Mouse (Mus musculus) embryonic facial prominence, embryonic 15.5 days (tissue): ENCODE measurements around the gene Edem1. TPM values are rescaled to one million over a fixed set of nuclear protein-coding genes. Genes with fewer than 3 reads are reported as not detected.

Experiments used
- ATAC-seq: fragments of 200-750 bp; cut with Nextera tagmentation; 2 replicates; pipeline ENCODE4 v1.8.0; 2017; ENCODE audit warnings: low read depth, moderate TSS enrichment; ENCODE audit not compliant: insufficient number of reproducible peaks, low FRiP score, low TSS enrichment
- H3K27ac ChIP-seq: fragments of 300-500 bp; sonication (generic); replicated peaks from 2 replicates; pipeline ENCODE4 v1.5.1; 2015; ENCODE audit warnings: mild to moderate bottlenecking, inconsistent platforms
- H3K27me3 ChIP-seq: fragments of 300-500 bp; sonication (generic); 2 replicates; pipeline ENCODE4 v1.6.1; 2015; ENCODE audit warnings: inconsistent platforms
- H3K36me3 ChIP-seq: fragments of 300-500 bp; sonication (generic); 2 replicates; pipeline ENCODE4 v1.6.1; 2015; ENCODE audit warnings: mild to moderate bottlenecking, inconsistent platforms
- H3K4me1 ChIP-seq: fragments of 300-500 bp; sonication (generic); 2 replicates; pipeline ENCODE4 v1.6.1; 2015; ENCODE audit warnings: inconsistent platforms
- H3K4me2 ChIP-seq: fragments of 300-500 bp; sonication (generic); replicated peaks from 2 replicates; pipeline ENCODE4 v1.6.1; 2015; ENCODE audit warnings: mild to moderate bottlenecking, inconsistent platforms
- H3K4me3 ChIP-seq: fragments of 300-500 bp; sonication (generic); replicated peaks from 2 replicates; pipeline ENCODE4 v1.5.1; 2015; ENCODE audit warnings: mild to moderate bottlenecking, inconsistent platforms
- H3K9ac ChIP-seq: fragments of 300-500 bp; sonication (generic); 2 replicates; pipeline ENCODE4 v1.6.1; 2015; ENCODE audit warnings: inconsistent platforms
- H3K9me3 ChIP-seq: fragments of 300-500 bp; sonication (generic); replicated peaks from 2 replicates; pipeline ENCODE4 v1.6.1; 2016; ENCODE audit warnings: inconsistent platforms
- WGBS: fragments of 180-500 bp; shearing (Covaris S2); methylation state at CpG from one replicate; pipeline ENCODE4 v1.1.7; 2015; 5-methylcytosine and 5-hydroxymethylcytosine counted together
- polyA plus RNA-seq: library from polyadenylated mRNA; unstranded; fragments of >200 nt; fragmentation: Nextera tagmentation; extraction: Ambion mirVana; gene quantifications from 2 replicates; pipeline ENCODE4 v1.2.1, GENCODE M21; 2015

Edem1 gene
- polyA plus RNA-seq, 1 experiment from 2014 or later: 20.8 TPM

DNA sequence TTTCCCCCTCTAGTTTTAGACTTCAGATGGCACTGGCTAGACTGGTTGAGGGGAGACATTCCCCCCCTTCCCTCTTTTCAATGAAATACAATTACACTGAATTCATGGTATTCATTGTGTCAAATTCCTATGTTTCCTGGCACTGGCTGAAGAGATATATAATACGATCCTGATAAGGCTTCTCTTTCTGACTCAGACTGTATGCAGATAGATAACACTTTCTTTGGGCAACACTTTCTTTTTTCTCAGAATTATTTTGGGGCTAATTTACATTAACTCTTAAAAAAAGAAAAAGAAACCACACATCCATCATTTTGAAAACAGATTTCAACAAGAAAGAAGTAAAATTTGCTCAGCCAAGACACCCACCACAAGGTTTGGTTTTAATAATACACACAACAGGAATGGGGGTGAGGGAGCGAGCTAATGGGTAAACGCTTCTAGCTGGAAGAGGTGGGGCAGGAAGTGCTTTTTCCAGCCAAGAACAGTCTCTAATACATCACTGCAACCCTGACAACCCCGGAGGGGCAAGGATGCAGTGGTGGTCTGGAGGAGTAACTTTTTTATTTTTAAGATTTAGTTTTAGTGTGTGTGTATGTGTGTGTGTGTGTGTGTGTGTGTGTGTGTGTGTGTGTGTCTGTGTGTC lies 52.0 kb downstream of the Edem1 start:
- WGBS: 55% methylated on average over 4 of the region's 4 CpGs
- Histone ChIP-seq H3K9me3 (0 out of 2 replicates have a peak, but pooled peaks cover 2% of the 10 kb centered on the region), H3K27ac (no peak overlapping the region), H3K4me2 (no peak overlapping the region), H3K9ac (no peak overlapping the region), H3K4me3 (no peak overlapping the region), H3K36me3 (no peaks in the 10 kb centered on the region), H3K4me1 (0 out of 2 replicates have a peak, but pooled peaks cover 5% of the 10 kb centered on the region), H3K27me3 (no peaks in the 10 kb centered on the region)
- no peak for ATAC-seq

DNA sequence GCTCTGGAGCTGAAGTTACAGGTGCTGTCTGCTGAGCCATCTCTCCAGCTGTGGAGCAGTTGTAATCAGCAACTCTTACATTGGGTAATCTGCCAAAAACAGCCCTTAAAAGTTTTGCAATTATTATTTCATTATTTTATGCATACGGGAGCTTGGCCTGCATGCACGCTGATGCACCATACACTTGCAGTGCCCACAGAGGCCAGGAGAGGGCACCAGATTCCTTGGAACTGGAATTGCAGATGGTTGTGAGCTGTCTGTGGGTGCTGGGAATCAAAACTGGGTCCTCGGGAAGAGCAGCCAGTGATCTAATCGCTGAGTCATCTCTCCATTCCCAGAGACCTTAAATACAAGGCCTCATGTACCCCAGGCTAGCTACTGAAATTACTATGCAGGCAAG lies 52.6 kb downstream of the Edem1 start:
- H3K36me3 ChIP-seq: no peaks in the 10 kb centered on the region
- no peaks in the 10 kb centered on the region for H3K4me1 ChIP-seq
- no peak for ATAC-seq
- H3K9ac ChIP-seq: no peak overlapping the region
- H3K9me3 ChIP-seq: 0 out of 2 replicates have a peak, but pooled peaks cover 2% of the 10 kb centered on the region
- 92% methylated on average over 4 of the region's 4 CpGs for WGBS
- no peak overlapping the region for H3K4me3 ChIP-seq
- no peak overlapping the region for H3K4me2 ChIP-seq
- no peaks in the 10 kb centered on the region for H3K27me3 ChIP-seq
- no peak overlapping the region for H3K27ac ChIP-seq

DNA sequence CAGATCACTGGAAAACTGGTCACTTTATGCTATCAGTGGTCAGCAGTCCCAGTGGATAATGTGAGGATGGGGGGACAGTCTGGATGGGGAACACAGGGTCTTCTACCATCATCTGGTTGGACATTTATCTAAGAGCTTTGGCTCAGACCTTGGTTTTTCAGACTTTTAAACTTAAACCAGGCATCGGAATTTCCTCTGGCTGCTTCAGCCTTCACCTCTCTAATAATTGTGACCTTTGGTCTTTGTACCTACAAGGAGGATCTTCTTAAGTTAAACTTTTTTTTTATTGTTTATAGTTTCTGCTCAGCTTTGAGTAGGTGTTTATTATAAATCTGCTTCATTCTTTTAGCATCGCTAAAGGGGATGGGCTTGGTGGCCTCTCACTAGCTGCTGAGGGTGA lies 55.4 kb downstream of the Edem1 start:
- 84% methylated on average over 2 of the region's 2 CpGs for WGBS
- no peaks in the 10 kb centered on the region for H3K27me3 ChIP-seq
- ATAC-seq: no peak
- no peak overlapping the region for H3K9ac ChIP-seq
- H3K9me3 ChIP-seq: 0 out of 2 replicates have a peak, but pooled peaks cover 2% of the 10 kb centered on the region
- no peak overlapping the region for H3K4me3 ChIP-seq
- H3K36me3 ChIP-seq: no peaks in the 10 kb centered on the region
- no peak overlapping the region for H3K27ac ChIP-seq
- H3K4me1 ChIP-seq: no peaks in the 10 kb centered on the region
- H3K4me2 ChIP-seq: no peak overlapping the region

DNA sequence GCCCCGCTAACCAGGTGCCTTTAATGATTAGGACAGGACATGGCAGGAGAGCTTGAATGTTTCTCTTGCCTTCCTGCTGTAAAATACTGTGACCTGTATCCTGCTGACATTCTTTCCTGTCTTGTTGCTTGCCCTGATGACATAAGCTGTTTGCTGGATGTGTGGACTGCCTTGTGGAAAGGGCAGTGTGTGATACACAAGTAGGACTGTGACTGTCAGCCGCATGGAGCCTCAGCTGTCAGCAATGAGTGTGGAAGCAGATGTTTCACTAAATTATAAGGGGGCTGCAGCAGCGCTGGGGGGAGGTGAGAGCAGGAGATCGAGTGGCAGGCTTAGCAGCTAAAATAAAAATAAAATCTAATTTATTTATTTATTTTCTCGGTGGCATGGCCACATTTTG lies 56.2 kb downstream of the Edem1 start:
- Histone ChIP-seq H3K4me3 (no peak overlapping the region), H3K9me3 (0 out of 2 replicates have a peak, but pooled peaks cover 2% of the 10 kb centered on the region), H3K4me2 (no peak overlapping the region), H3K36me3 (no peaks in the 10 kb centered on the region), H3K27me3 (no peaks in the 10 kb centered on the region), H3K9ac (no peak overlapping the region), H3K27ac (no peak overlapping the region), H3K4me1 (no peaks in the 10 kb centered on the region)
- WGBS: 53% methylated on average over 5 of the region's 5 CpGs
- ATAC-seq: no peak

DNA sequence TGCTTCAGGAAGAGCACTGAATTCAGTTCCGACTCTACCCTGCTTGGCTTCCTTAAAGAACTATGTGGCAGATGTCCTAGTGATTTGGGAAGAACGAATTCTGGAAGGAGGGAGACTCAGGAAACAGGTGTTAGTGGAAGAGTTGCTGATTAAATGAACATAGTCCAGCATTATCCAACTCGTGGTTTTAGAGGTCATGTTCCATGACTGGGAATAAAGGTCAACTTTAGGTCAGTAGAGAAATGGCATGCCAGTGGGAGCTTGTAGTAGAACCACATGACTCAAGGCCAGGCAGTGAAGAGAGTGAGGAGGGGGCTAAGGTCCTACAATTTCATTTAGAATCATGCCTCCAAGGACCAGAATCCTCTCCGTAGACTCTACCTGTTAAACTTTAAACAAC lies 57.9 kb downstream of the Edem1 start:
- no peak overlapping the region for H3K27ac ChIP-seq
- H3K4me3 ChIP-seq: no peak overlapping the region
- no peak overlapping the region for H3K4me2 ChIP-seq
- no peaks in the 10 kb centered on the region for H3K4me1 ChIP-seq
- H3K9me3 ChIP-seq: no peaks in the 10 kb centered on the region
- WGBS: 68% methylated on average over 4 of the region's 4 CpGs
- no peak overlapping the region for H3K9ac ChIP-seq
- no peaks in the 10 kb centered on the region for H3K27me3 ChIP-seq
- no peak for ATAC-seq
- H3K36me3 ChIP-seq: no peaks in the 10 kb centered on the region

DNA sequence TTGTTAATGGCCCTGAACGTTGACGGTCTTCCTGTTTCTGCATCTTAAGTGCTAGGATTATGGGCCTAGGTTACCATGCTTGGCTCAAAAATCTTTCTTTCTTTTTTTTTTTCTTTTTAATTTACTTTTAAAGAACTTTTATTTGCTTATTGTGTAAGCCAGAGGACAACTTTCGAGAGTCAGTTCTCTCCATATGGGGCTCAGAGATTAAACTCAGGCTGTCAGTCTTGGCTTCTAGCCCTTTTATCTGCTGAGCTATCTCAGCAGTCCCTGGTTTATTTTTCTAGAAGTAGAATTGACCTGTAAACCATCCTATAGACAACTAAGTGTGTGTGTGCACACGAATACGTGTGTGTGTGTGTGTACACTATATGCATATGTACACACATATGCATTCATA lies 64.1 kb downstream of the Edem1 start:
- Histone ChIP-seq H3K27ac (no peak overlapping the region), H3K4me2 (no peak overlapping the region), H3K4me3 (no peak overlapping the region), H3K9me3 (no peaks in the 10 kb centered on the region), H3K36me3 (no peaks in the 10 kb centered on the region), H3K27me3 (no peaks in the 10 kb centered on the region), H3K4me1 (no peaks in the 10 kb centered on the region), H3K9ac (no peak overlapping the region)
- ATAC-seq: no peak
- 82% methylated on average over 5 of the region's 5 CpGs for WGBS

DNA sequence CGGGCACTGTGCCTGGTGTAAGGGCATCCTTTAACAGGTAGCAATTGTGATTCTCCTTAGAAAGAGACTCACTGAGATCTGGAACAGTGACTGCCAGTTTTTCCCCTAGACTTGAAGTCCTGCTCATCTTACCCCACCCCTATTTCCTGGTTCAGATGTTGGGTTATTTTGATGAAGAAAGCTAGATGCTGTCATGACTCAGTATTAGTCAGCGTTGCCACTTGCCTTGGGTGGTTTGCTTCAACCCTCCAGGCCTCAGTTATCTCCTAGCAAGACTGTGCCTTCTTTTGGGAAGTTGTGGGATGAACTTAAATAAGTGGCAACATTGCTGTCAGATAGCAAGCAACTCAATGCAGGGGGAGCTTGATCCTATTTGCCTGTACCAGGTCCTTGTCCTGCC lies 66.7 kb downstream of the Edem1 start:
- H3K4me1 ChIP-seq: no peaks in the 10 kb centered on the region
- no peaks in the 10 kb centered on the region for H3K27me3 ChIP-seq
- H3K27ac ChIP-seq: no peak overlapping the region
- H3K9me3 ChIP-seq: no peaks in the 10 kb centered on the region
- H3K4me2 ChIP-seq: no peak overlapping the region
- no peaks in the 10 kb centered on the region for H3K36me3 ChIP-seq
- ATAC-seq: no peak
- H3K9ac ChIP-seq: no peak overlapping the region
- no peak overlapping the region for H3K4me3 ChIP-seq
- 81% methylated on average over 2 of the region's 2 CpGs for WGBS

DNA sequence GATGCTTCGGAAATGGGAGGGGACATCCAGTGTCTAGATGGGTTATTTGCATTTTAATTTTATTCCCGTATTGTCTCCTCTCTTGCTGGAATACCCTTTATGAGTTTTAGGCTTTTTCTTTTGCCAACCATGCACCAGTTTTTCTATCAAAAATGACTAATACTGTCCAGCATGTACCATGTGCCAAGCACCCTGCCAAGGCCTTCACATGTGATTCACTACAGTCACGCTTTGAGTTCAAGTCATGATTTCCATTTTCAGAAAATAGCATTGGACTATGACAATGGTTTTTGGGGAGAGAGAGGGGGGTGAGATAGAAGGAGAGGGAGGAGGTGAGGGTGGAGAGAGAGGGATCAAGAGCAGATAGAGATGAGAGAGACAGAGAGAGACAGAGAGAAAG lies 67.5 kb downstream of the Edem1 start:
- no peak for ATAC-seq
- no peaks in the 10 kb centered on the region for H3K27me3 ChIP-seq
- no peak overlapping the region for H3K27ac ChIP-seq
- WGBS: 83% methylated on average over 3 of the region's 3 CpGs
- H3K9me3 ChIP-seq: no peaks in the 10 kb centered on the region
- no peaks in the 10 kb centered on the region for H3K4me1 ChIP-seq
- no peak overlapping the region for H3K4me3 ChIP-seq
- H3K4me2 ChIP-seq: no peak overlapping the region
- no peaks in the 10 kb centered on the region for H3K36me3 ChIP-seq
- H3K9ac ChIP-seq: no peak overlapping the region

DNA sequence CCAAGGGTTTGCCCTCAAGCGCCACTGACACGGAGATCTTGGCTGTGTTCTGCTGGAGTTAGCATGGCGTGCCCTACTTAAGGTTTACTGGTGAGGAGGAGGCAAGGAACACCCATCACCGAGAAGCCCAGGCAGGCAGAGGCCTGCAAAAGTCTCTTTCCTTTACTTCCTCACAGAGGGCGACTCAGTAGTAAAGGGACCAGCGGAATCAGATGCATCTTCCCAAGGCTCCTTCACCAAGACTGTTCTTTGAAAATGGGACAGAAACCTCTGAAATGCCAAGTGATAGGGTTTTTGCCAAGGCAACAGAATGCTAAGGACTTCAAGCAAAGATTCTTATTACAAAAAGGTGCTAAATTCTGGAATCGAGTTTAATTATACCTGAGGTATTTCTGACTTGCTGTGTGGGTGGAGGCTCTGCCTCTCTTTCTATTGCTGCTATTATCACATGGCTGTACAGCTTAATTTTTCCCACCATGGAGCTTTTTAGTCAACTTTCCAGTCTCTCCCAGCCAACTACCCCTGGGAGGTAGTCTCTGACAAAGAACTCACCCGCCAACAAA lies 68.2 kb downstream of the Edem1 start:
- Histone ChIP-seq H3K27ac (no peak overlapping the region), H3K4me1 (no peaks in the 10 kb centered on the region), H3K4me3 (no peak overlapping the region), H3K9me3 (no peaks in the 10 kb centered on the region), H3K4me2 (no peak overlapping the region), H3K27me3 (no peaks in the 10 kb centered on the region), H3K36me3 (no peaks in the 10 kb centered on the region), H3K9ac (no peak overlapping the region)
- WGBS: 75% methylated on average over 8 of the region's 8 CpGs
- no peak for ATAC-seq

DNA sequence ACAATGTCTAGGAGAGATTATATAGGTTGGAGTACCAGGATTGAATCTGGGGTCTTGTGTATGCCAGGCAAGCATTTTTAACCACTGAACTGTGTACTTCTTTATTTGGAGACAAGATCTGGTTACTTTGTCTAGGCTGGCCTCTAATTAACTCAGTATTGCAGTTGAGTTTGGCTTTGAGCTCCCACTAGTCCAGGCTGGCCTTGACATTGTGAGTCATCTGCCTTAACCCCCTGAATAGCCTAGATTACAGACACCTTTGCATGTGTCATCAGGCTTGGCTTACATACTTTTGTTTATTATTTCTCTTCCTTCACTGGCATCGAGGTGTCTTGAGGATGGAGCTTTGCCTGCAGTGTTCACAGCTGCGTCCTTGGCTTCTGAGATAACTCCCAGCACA lies 70.8 kb downstream of the Edem1 start:
- Histone ChIP-seq H3K9ac (no peak overlapping the region), H3K4me3 (no peak overlapping the region), H3K27ac (no peak overlapping the region), H3K36me3 (no peaks in the 10 kb centered on the region), H3K4me1 (no peaks in the 10 kb centered on the region), H3K9me3 (no peaks in the 10 kb centered on the region), H3K4me2 (no peak overlapping the region), H3K27me3 (no peaks in the 10 kb centered on the region)
- ATAC-seq: no peak
- WGBS: 66% methylated on average over 2 of the region's 2 CpGs

DNA sequence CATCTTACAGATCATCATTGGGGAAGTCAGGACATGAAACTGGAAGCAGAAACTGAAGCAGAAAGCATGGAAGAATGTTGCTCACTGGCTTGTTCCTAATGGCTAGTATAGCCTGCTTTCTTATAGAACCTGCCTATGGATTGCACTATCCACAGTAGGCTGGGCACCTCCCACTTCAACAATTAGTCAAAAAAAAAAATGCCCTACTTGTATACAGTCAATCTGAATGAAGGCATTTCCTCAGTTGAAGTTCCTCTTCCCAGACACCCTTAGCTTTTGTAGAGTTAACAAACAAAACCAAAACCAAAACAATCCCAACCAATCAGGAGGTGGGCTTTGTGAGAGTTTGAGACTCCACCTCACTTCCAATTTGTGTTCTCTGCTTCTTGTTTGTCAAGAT lies 73.7 kb downstream of the Edem1 start:
- Histone ChIP-seq H3K36me3 (no peaks in the 10 kb centered on the region), H3K9ac (no peak overlapping the region), H3K4me1 (no peaks in the 10 kb centered on the region), H3K27ac (no peak overlapping the region), H3K4me3 (no peak overlapping the region), H3K9me3 (no peaks in the 10 kb centered on the region), H3K4me2 (no peak overlapping the region), H3K27me3 (no peaks in the 10 kb centered on the region)
- no peak for ATAC-seq

DNA sequence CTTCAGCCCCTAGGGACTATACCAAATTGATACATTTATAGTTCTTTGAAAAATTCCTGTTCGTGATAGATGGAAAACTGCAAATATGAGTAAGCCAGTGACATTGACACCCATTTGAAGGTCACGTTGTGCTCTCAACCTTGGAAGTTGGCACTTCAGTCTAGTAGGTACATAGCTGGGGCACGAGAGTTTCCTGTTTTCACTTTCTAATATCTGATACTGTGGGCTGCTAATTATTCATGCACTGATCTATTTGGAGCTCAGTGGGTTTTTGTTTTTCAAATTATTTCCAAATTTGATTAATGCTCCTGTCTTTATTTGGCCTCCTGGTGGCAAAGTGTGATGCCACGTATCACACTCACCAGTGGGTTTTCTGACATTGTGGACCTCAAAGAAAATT lies 74.8 kb downstream of the Edem1 start:
- H3K36me3 ChIP-seq: no peaks in the 10 kb centered on the region
- no peak overlapping the region for H3K9ac ChIP-seq
- ATAC-seq: no peak
- no peaks in the 10 kb centered on the region for H3K4me1 ChIP-seq
- WGBS: 80% methylated on average over 4 of the region's 4 CpGs
- H3K4me3 ChIP-seq: no peak overlapping the region
- H3K27ac ChIP-seq: no peak overlapping the region
- no peaks in the 10 kb centered on the region for H3K9me3 ChIP-seq
- H3K4me2 ChIP-seq: no peak overlapping the region
- H3K27me3 ChIP-seq: no peaks in the 10 kb centered on the region
